Mouse (Mus musculus): ENCODE results near the gene Ephb1.

Ephb1 gene

DNA sequence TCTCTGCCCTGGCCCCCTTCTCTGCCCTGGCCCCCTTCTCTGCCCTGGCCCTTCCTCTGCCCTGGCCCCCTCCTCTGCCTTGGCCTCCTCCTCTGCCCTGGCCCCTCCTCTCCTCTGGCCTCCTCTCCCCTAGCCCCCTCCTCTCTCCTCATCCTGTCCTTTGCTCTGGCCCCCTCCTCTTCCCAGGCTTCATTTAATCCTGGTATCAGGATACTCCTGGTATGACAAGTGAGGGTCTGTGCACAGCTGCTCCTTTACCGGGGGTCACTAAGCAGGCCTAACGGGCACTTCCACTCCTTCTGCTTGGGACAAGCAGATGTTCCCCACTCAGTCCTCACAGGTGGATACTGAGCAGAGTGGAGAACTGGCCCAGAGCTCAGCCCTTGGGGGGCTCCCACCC lies 247.3 kb downstream of the Ephb1 start:
- Histone ChIP-seq H3K9me3 (ENCODE audit: low read length) (no peaks in the 10 kb centered on the region), H3K36me3 (ENCODE audit: insufficient read depth, low read length) (no peaks in the 10 kb centered on the region), H3K27me3 (ENCODE audit: insufficient read depth, low read length) (peaks cover 10% of the 10 kb centered on the region), H3K4me1 (replicated peaks; ENCODE audit: low read depth, low read length) (no peaks in the 10 kb centered on the region), H3K4me3 (replicated peaks; ENCODE audit: low read length) (no peak overlapping the region)
- no peak for TF ChIP-seq NANOG (IDR thresholded peaks at IDR 0.05; ENCODE audit: borderline replicate concordance, low read length)
- no peak for TF ChIP-seq POU5F1 (IDR thresholded peaks at IDR 0.05; ENCODE audit: borderline replicate concordance, low read length)
- TF ChIP-seq CTCF (conservative IDR thresholded peaks at IDR 0.05; ENCODE audit: low read length) = no peak

- TF ChIP-seq NANOG (IDR thresholded peaks at IDR 0.05; ENCODE audit: borderline replicate concordance, low read length) (no peak), POU5F1 (IDR thresholded peaks at IDR 0.05; ENCODE audit: borderline replicate concordance, low read length) (no peak), CTCF (conservative IDR thresholded peaks at IDR 0.05; ENCODE audit: low read length) (no peak)
- no peak overlapping the region for H3K4me3 ChIP-seq (replicated peaks; ENCODE audit: low read length)
- H3K27me3 ChIP-seq (ENCODE audit: insufficient read depth, low read length) = 0 out of 2 replicates have a peak, but pooled peaks cover 3% of the 10 kb centered on the region
- no peaks in the 10 kb centered on the region for H3K4me1 ChIP-seq (replicated peaks; ENCODE audit: low read depth, low read length)
- H3K9me3 ChIP-seq (ENCODE audit: low read length) = peaks cover 24% of the 10 kb centered on the region
- H3K36me3 ChIP-seq (ENCODE audit: insufficient read depth, low read length) = no peaks in the 10 kb centered on the region
Observed at GRCm38 (mm10) chr9:102096825-102097224, 257.7 kb downstream of the Ephb1 start.

DNA sequence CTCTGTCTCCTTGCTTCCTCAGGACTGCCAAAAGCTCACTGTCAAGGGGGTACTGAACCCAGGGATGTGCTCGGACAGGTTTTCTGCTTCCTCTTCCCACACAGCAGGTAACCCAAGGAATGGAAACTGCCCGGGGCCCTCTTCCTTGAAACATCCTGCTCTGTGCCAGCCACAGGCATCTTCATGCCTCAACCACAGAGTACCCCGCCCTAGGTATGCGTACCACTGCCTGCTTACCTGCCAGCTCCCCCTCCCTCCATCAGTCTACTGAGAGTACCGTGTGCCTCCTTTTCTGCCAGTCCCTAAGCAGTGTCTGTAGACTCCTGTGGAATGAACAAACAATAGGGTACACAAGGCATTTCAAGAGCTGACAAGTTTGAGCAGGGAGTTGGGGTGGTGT lies 265.9 kb downstream of the Ephb1 start:
- TF ChIP-seq NANOG (IDR thresholded peaks at IDR 0.05; ENCODE audit: borderline replicate concordance, low read length) = no peak
- TF ChIP-seq CTCF (conservative IDR thresholded peaks at IDR 0.05; ENCODE audit: low read length) = no peak
- TF ChIP-seq POU5F1 (IDR thresholded peaks at IDR 0.05; ENCODE audit: borderline replicate concordance, low read length) = no peak
- no peak overlapping the region for H3K4me3 ChIP-seq (replicated peaks; ENCODE audit: low read length)

DNA sequence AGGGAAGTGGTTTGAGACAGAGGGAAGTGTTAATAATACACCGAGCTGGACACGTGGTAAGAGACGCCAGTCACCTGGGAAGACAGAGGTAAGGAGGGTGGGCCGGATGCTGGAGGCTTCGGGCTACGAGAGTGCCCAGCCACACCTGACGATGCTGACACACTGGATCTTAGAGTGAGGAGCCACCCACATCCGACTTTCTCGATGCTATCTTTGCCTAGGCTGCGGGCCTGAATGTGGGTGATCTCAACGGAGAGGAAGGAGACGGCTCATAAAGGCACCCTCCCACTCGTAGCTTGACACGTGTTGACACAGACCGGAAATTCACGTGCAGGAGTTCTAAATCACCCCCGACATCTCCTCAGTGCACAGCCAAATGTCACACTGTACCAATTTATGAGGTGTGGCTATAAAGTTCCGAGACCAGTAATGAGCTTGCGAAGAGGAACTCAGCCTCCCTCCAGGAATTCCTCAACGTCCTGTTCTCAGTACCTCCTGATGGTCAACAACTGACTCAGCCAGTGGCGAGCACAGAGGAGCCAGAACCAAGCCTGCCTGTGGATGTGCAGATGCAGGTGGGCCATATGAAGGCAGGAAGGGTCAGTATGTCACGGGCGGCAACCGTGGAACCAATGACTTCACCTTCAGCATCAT lies 268.3 kb downstream of the Ephb1 start:
- peaks cover 23% of the 10 kb centered on the region for H3K9me3 ChIP-seq (ENCODE audit: low read length)
- no peaks in the 10 kb centered on the region for H3K36me3 ChIP-seq (ENCODE audit: insufficient read depth, low read length)
- TF ChIP-seq CTCF (conservative IDR thresholded peaks at IDR 0.05; ENCODE audit: low read length) (no peak), POU5F1 (IDR thresholded peaks at IDR 0.05; ENCODE audit: borderline replicate concordance, low read length) (no peak)
- no peaks in the 10 kb centered on the region for H3K27me3 ChIP-seq (ENCODE audit: insufficient read depth, low read length)
- H3K4me1 ChIP-seq (replicated peaks; ENCODE audit: low read depth, low read length) = no peaks in the 10 kb centered on the region
- no peak overlapping the region for H3K4me3 ChIP-seq (replicated peaks; ENCODE audit: low read length)

More for the DNA sequence above, 265.9 kb downstream of the Ephb1 start:
- Histone ChIP-seq H3K27me3 (ENCODE audit: insufficient read depth, low read length) (0 out of 2 replicates have a peak, but pooled peaks cover 3% of the 10 kb centered on the region), H3K4me1 (replicated peaks; ENCODE audit: low read depth, low read length) (no peaks in the 10 kb centered on the region), H3K9me3 (ENCODE audit: low read length) (peaks cover 46% of the 10 kb centered on the region), H3K36me3 (ENCODE audit: insufficient read depth, low read length) (no peaks in the 10 kb centered on the region)

GRCm38 (mm10) chr9:102085477-102085876 lies 269.0 kb downstream of the Ephb1 start:
- H3K4me3 ChIP-seq (replicated peaks; ENCODE audit: low read length) = no peak overlapping the region
- TF ChIP-seq CTCF (conservative IDR thresholded peaks at IDR 0.05; ENCODE audit: low read length) (no peak), POU5F1 (IDR thresholded peaks at IDR 0.05; ENCODE audit: borderline replicate concordance, low read length) (no peak), NANOG (IDR thresholded peaks at IDR 0.05; ENCODE audit: borderline replicate concordance, low read length) (no peak)
- peaks cover 16% of the 10 kb centered on the region for H3K9me3 ChIP-seq (ENCODE audit: low read length)
- no peaks in the 10 kb centered on the region for H3K4me1 ChIP-seq (replicated peaks; ENCODE audit: low read depth, low read length)
- no peaks in the 10 kb centered on the region for H3K36me3 ChIP-seq (ENCODE audit: insufficient read depth, low read length)
- no peaks in the 10 kb centered on the region for H3K27me3 ChIP-seq (ENCODE audit: insufficient read depth, low read length)

- H3K36me3 ChIP-seq (ENCODE audit: insufficient read depth, low read length) = no peaks in the 10 kb centered on the region
- no peaks in the 10 kb centered on the region for H3K4me1 ChIP-seq (replicated peaks; ENCODE audit: low read depth, low read length)
- no peak for TF ChIP-seq POU5F1 (IDR thresholded peaks at IDR 0.05; ENCODE audit: borderline replicate concordance, low read length)
- TF ChIP-seq NANOG (IDR thresholded peaks at IDR 0.05; ENCODE audit: borderline replicate concordance, low read length) = no peak
- TF ChIP-seq CTCF (conservative IDR thresholded peaks at IDR 0.05; ENCODE audit: low read length) = no peak
- no peak overlapping the region for H3K4me3 ChIP-seq (replicated peaks; ENCODE audit: low read length)
- no peaks in the 10 kb centered on the region for H3K9me3 ChIP-seq (ENCODE audit: low read length)
- peaks cover 2% of the 10 kb centered on the region; the same call in 1 of the 2 replicates for H3K27me3 ChIP-seq (ENCODE audit: insufficient read depth, low read length)
Observed at GRCm38 (mm10) chr9:102080934-102081333, 273.6 kb downstream of the Ephb1 start.

GRCm38 (mm10) chr9:102079151-102079550 lies 275.3 kb downstream of the Ephb1 start:
- TF ChIP-seq POU5F1 (IDR thresholded peaks at IDR 0.05; ENCODE audit: borderline replicate concordance, low read length) (no peak), NANOG (IDR thresholded peaks at IDR 0.05; ENCODE audit: borderline replicate concordance, low read length) (no peak), CTCF (conservative IDR thresholded peaks at IDR 0.05; ENCODE audit: low read length) (no peak)
- Histone ChIP-seq H3K9me3 (ENCODE audit: low read length) (no peaks in the 10 kb centered on the region), H3K27me3 (ENCODE audit: insufficient read depth, low read length) (peaks cover 2% of the 10 kb centered on the region; the same call in 1 of the 2 replicates), H3K4me3 (replicated peaks; ENCODE audit: low read length) (no peak overlapping the region), H3K4me1 (replicated peaks; ENCODE audit: low read depth, low read length) (no peaks in the 10 kb centered on the region), H3K36me3 (ENCODE audit: insufficient read depth, low read length) (no peaks in the 10 kb centered on the region)

DNA sequence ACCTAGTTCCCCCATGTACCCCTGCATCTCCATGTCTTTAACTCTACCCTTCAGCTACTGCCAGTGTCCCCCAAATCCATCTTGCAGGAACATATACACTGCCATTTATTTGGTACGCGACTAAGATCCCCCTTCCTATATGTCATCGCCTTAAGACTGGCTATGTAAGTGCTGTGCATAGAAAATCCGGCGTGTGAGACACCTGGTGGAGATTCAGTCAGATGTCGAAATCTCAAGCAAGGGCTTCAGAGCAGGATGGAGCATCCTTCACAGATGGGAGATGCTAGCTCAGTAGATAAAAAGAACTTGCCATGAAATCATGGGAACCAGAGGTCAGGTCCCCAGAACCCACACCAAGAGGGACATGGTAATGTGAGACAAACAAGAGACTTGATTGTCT lies 276.3 kb downstream of the Ephb1 start:
- TF ChIP-seq CTCF (conservative IDR thresholded peaks at IDR 0.05; ENCODE audit: low read length) = no peak
- TF ChIP-seq POU5F1 (IDR thresholded peaks at IDR 0.05; ENCODE audit: borderline replicate concordance, low read length) = no peak
- Histone ChIP-seq H3K36me3 (ENCODE audit: insufficient read depth, low read length) (no peaks in the 10 kb centered on the region), H3K4me3 (replicated peaks; ENCODE audit: low read length) (no peak overlapping the region), H3K4me1 (replicated peaks; ENCODE audit: low read depth, low read length) (no peaks in the 10 kb centered on the region), H3K9me3 (ENCODE audit: low read length) (no peaks in the 10 kb centered on the region), H3K27me3 (ENCODE audit: insufficient read depth, low read length) (peaks cover 2% of the 10 kb centered on the region; the same call in 1 of the 2 replicates)

- H3K4me1 ChIP-seq (replicated peaks; ENCODE audit: low read depth, low read length) = no peaks in the 10 kb centered on the region
- TF ChIP-seq NANOG (IDR thresholded peaks at IDR 0.05; ENCODE audit: borderline replicate concordance, low read length) (no peak), CTCF (conservative IDR thresholded peaks at IDR 0.05; ENCODE audit: low read length) (no peak), POU5F1 (IDR thresholded peaks at IDR 0.05; ENCODE audit: borderline replicate concordance, low read length) (no peak)
- H3K4me3 ChIP-seq (replicated peaks; ENCODE audit: low read length) = no peak overlapping the region
- H3K9me3 ChIP-seq (ENCODE audit: low read length) = no peaks in the 10 kb centered on the region
- no peaks in the 10 kb centered on the region for H3K36me3 ChIP-seq (ENCODE audit: insufficient read depth, low read length)
- H3K27me3 ChIP-seq (ENCODE audit: insufficient read depth, low read length) = peaks cover 5% of the 10 kb centered on the region; the same call in 1 of the 2 replicates
Observed at GRCm38 (mm10) chr9:102075539-102075938, 279.0 kb downstream of the Ephb1 start.

Data from E14TG2a.4 (cell line).